Mouse (Mus musculus): ENCODE data around the gene Tent5c.

Gene Tent5c

DNA sequence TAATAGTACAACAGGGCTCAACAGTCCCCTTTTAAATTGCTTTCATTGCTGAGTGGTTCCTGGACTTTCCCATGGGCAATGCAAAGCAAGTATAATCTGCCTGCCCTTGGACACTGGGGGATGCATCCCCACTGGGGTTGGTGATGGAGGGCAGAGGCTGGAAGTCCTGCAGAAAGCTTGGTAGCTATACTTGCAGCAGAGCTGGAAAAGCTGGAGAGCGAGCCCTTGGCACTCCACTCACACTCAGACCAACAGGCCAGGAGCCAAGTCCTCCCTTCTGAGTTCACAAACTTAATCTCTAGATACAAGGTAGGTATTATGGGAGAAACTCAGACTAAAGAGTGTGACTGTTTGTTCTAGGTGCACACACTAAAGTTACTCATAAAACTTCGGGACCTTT, 2.1 kb downstream of the Tent5c start:
- DNase-seq (ENCODE audit: low spot score in 2 of 2) = no peak

- DNase-seq (ENCODE audit: low spot score in 2 of 2) = no peak
Observed at GRCm38 (mm10) chr3:100485390-100486132, 3.6 kb downstream of the Tent5c start.

GRCm38 (mm10) chr3:100482971-100483610, 6.0 kb downstream of the Tent5c start:
- no peak for DNase-seq (ENCODE audit: low spot score in 2 of 2)

- DNase-seq (ENCODE audit: low spot score in 2 of 2) = no peak
Observed at GRCm38 (mm10) chr3:100482324-100482911, 6.7 kb downstream of the Tent5c start.

- DNase-seq (ENCODE audit: low spot score in 2 of 2) = no peak
Observed at GRCm38 (mm10) chr3:100480251-100481005, 8.7 kb downstream of the Tent5c start.

DNA sequence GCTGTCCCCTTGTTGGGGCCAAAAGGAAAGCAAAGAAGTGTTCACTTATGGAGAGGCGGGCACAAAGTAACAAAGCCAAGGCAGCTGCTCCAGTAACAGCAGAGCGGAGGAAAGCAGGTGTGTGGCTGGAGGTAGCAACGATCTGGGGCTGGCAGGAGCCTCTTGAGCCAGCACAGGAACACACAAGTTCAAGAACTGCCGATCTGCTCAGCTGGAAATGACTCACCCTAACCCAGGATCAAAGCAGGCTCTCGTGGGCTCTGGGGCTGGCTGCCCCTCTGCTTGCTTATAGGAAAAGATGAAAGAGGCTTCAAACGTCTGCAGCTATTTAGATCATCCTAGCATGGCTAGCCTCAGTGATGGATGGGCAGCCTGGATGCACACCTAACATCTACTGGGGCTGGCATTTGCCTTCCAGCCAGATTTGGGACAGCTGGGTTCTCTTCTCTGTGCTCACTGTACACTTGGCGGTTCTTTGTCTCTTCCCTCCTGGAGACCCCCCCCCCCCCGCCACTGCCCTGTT, 14.1 kb downstream of the Tent5c start:
- no peak for DNase-seq (ENCODE audit: low spot score in 2 of 2)

DNA sequence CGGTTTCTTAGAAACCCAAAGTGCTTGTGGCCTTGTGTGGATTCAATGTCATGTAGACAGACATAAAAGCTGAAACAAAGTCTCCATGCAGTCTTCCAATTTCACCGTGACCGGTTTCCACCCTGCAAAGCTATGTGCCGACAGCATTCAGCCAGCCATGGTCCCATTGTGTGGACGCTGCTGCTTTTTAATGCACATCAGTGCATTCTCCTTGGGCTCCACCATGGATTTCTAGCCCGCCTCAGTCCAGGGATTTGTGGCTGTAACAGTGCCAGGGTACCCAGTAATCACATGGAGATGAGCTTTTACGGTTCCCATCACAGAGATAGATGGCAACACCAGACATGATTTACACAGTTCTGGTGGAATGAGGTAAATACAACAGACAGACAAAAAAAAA, 14.6 kb downstream of the Tent5c start:
- no peak for DNase-seq (ENCODE audit: low spot score in 2 of 2)

DNA sequence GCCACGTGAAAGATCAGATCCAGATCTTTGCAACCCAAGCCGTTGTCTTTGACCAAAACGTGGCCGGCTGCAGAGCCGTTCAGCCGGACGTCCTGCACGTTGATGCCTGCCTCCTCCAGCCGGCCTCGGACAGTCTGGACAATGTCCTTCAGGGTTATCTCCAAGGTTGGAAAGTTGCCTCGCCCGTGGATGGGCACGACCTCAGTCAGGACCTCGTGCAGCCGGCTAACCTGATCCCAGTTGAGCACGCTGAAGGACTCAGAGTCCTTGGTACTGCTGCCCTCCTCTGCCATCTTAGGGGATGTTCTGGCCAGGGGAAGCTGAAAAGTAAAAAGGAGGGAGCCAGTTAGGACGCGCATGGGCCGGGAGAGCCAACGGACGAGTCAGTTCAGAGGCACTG, 16.0 kb downstream of the Tent5c start:
- no peak for DNase-seq (ENCODE audit: low spot score in 2 of 2)

DNA sequence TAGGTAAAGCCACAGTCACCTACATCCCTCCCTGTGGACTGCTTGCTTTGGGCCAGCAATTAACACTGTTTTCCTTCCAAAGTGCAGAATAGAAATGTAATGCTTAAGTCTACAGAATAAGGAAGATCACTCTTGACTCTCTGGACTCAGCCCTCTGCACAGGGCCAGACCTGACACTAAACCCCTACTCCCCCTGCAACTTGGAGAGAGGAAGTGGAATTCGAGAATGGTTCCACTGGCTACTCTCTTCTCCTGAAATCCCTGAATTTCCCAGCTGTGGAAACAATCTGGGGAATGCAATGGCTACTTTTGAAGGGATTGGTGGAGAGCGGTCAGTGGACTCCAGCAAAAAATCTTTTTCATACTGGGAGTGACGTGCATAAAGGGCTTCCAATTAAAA, 18.2 kb downstream of the Tent5c start:
- DNase-seq (ENCODE audit: low spot score in 2 of 2) = no peak

- no peak for DNase-seq (ENCODE audit: low spot score in 2 of 2)
Observed at GRCm38 (mm10) chr3:100470101-100470500, 19.0 kb downstream of the Tent5c start.

DNA sequence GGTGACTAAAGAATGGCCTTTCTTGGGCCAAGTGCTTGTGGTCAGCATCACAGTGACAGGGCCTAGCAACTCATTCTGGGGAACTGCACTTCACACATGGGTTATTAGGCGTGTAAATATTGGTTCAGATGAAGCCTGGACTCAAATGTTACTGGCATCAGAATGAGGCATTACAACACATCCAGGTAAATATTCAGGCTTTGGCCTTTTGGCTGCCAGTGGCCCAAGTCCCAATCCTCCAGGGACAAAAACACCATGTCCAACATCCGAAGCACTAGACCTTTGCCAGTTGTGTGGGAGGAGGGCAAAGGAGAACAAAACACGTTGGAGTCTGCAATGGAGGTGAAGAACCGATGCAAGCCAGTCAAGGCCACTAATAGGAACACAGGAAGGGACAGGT, 22.6 kb downstream of the Tent5c start:
- no peak for DNase-seq (ENCODE audit: low spot score in 2 of 2)

- DNase-seq (ENCODE audit: low spot score in 2 of 2) = no peak
Observed at GRCm38 (mm10) chr3:100464596-100464995, 24.5 kb downstream of the Tent5c start.

DNA sequence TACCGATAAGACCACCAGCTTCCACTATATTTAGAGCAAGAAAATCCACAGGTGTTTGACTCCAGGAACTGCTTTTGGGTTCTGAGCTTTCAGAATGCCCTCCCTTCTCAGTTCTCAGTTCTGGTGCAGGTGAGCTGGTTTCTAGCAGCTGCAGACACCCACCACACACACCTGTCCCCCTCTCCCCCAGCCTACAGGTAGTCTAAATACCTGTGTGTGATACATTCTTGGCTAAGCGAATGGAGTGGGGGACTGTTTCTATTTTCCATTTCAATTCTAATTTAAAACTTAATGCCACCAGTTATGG, 25.2 kb downstream of the Tent5c start:
- DNase-seq (ENCODE audit: low spot score in 2 of 2) = no peak

GRCm38 (mm10) chr3:100463160-100463958, 25.8 kb downstream of the Tent5c start:
- DNase-seq (ENCODE audit: low spot score in 2 of 2) = no peak

DNA sequence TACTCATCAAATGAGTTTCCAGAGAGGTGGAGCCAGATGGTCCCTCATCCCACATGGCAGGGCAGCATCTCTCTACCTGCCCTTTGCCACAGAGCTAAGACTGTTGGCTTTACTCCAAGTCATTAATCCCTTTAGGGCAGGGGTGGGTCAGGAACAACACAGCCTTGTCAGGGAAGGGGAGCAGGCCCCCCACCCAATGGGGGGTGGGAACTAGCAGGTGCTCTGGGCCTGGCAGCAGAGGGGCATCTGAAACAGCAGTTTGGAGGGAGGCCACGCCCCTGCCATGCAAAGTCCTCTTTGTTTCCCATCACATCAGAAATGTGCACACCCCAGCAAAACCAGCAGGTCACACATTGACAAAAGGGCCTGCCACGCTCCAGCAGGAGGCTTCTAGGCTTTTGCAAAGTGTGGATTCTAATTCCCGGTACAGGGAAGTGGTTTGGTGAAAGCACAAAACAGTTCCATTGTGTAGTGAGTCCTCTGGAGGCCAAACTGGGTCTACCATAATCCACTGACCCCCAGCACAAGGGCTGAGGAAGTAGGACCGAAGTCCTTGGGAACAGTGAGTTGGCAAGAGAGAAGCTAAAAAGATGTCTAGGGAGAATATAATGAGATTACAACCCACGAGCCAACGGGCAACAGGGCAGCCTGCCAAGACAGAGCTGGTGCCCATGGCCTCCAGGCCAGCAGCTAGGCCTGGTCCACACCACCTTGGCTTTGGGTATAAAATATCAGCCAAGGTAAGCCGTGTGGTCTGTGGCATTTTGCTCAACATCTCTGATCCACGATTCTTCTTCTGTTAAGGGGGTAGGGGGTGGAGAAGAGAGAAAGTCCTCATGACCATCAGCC, 26.7 kb downstream of the Tent5c start:
- DNase-seq (ENCODE audit: low spot score in 2 of 2) = no peak

GRCm38 (mm10) chr3:100460510-100460909, 28.6 kb downstream of the Tent5c start:
- no peak for DNase-seq (ENCODE audit: low spot score in 2 of 2)

- no peak for DNase-seq (ENCODE audit: low spot score in 2 of 2)
Observed at GRCm38 (mm10) chr3:100443798-100444500, 45.2 kb downstream of the Tent5c start.

- no peak for DNase-seq (ENCODE audit: low spot score in 2 of 2)
Observed at GRCm38 (mm10) chr3:100442499-100442898, 46.6 kb downstream of the Tent5c start.

- no peak for DNase-seq (ENCODE audit: low spot score in 2 of 2)
Observed at GRCm38 (mm10) chr3:100440754-100441153, 48.4 kb downstream of the Tent5c start.

DNA sequence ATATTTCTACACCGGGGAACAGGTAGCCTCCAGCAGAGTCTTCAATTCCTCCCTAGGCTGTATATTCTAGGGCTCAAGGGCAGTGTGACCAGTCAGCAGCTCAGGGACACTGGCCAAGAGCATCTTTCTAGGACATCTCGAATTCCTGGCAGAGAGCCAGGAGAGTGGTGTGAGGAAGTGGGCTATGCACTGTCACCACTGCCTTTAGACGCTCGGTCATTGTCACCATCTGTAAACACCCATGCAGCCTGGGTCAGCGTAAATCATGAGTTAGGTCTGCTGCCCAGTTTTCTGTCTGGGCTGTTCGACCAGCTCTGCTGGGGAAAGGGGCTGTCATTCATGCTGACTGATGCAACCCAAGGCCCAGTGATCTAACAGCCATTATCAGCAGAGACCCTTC, 49.1 kb downstream of the Tent5c start:
- no peak for DNase-seq (ENCODE audit: low spot score in 2 of 2)

Data from frontal cortex, postnatal 36 days (tissue).